Mouse (Mus musculus) hindbrain, embryonic 10.5 days (tissue): Measurements from ENCODE around the gene Kcnk13. TPM values are rescaled to one million over a fixed set of nuclear protein-coding genes. Genes with fewer than 3 reads are reported as not detected.

Experiments
- DNase-seq: peaks from one replicate; pipeline ENCODE4 v3.0.0-alpha.2; 2017; ENCODE audit warnings: low spot score
- H3K27ac ChIP-seq: fragments of 300-500 bp; sonication (generic); 2 replicates; pipeline ENCODE4 v1.5.1; 2016; ENCODE audit warnings: mild to moderate bottlenecking, moderate library complexity
- H3K27me3 ChIP-seq: fragments of 300-500 bp; sonication (generic); 2 replicates; pipeline ENCODE4 v1.6.1; 2016; ENCODE audit warnings: mild to moderate bottlenecking; ENCODE audit not compliant: poor library complexity, insufficient read depth, severe bottlenecking
- H3K36me3 ChIP-seq: fragments of 300-500 bp; sonication (generic); 2 replicates; pipeline ENCODE4 v1.6.1; 2016; ENCODE audit warnings: mild to moderate bottlenecking, moderate library complexity
- H3K4me1 ChIP-seq: fragments of 300-500 bp; sonication (generic); replicated peaks from 2 replicates; pipeline ENCODE4 v1.6.1; 2016; ENCODE audit warnings: mild to moderate bottlenecking
- H3K4me3 ChIP-seq: fragments of 300-500 bp; sonication (generic); 2 replicates; pipeline ENCODE4 v1.5.1; 2016; ENCODE audit warnings: mild to moderate bottlenecking, moderate library complexity
- H3K9me3 ChIP-seq: fragments of 300-500 bp; sonication (generic); 2 replicates; pipeline ENCODE4 v1.6.1; 2016; ENCODE audit warnings: mild to moderate bottlenecking, moderate library complexity
- WGBS: fragments of 180-500 bp; shearing (Covaris S2); methylation state at CpG from one replicate; pipeline ENCODE4 v1.1.7; 2016; 5-methylcytosine and 5-hydroxymethylcytosine counted together
- polyA plus RNA-seq: library from polyadenylated mRNA; unstranded; fragments of >200 nt; fragmentation: Nextera tagmentation; extraction: Ambion mirVana; gene quantifications from 2 replicates; pipeline ENCODE4 v1.2.1, GENCODE M21; 2016

The Kcnk13 gene
- polyA plus RNA-seq, 1 experiment from 2014 or later: 0.13 TPM

GRCm38 (mm10) chr12:99940704-99941103 lies 23.6 kb upstream of the Kcnk13 start:
- WGBS: 86% methylated on average over 7 of the region's 7 CpGs
- H3K4me3 ChIP-seq: no peak overlapping the region
- DNase-seq: no peak
- peaks cover 68% of the 10 kb centered on the region for H3K36me3 ChIP-seq
- no peaks in the 10 kb centered on the region for H3K4me1 ChIP-seq
- H3K9me3 ChIP-seq: no peaks in the 10 kb centered on the region
- H3K27me3 ChIP-seq: no peaks in the 10 kb centered on the region
- no peak overlapping the region for H3K27ac ChIP-seq

- Histone ChIP-seq H3K9me3 (no peaks in the 10 kb centered on the region), H3K36me3 (peaks cover 68% of the 10 kb centered on the region), H3K27ac (no peak overlapping the region), H3K4me1 (no peaks in the 10 kb centered on the region), H3K27me3 (no peaks in the 10 kb centered on the region), H3K4me3 (no peak overlapping the region)
- 85% methylated on average over 8 of the region's 8 CpGs for WGBS
- DNase-seq: no peak
Measured at GRCm38 (mm10) chr12:99942441-99942840, 21.9 kb upstream of the Kcnk13 start.

GRCm38 (mm10) chr12:99952928-99953327 lies 11.4 kb upstream of the Kcnk13 start:
- WGBS: 55% methylated on average over 7 of the region's 7 CpGs
- Histone ChIP-seq H3K4me1 (no peaks in the 10 kb centered on the region), H3K9me3 (no peaks in the 10 kb centered on the region), H3K27ac (no peak overlapping the region), H3K27me3 (no peaks in the 10 kb centered on the region), H3K4me3 (no peak overlapping the region), H3K36me3 (peaks cover 45% of the 10 kb centered on the region)
- DNase-seq: peak; percentile 44

GRCm38 (mm10) chr12:99956411-99956810 lies 7.9 kb upstream of the Kcnk13 start:
- Histone ChIP-seq H3K27me3 (peaks cover 10% of the 10 kb centered on the region; the same call in 1 of the 2 replicates), H3K36me3 (peaks cover 26% of the 10 kb centered on the region), H3K4me3 (no peak overlapping the region), H3K9me3 (no peaks in the 10 kb centered on the region), H3K4me1 (peaks cover 14% of the 10 kb centered on the region), H3K27ac (no peak overlapping the region)
- WGBS: 80% methylated on average over 7 of the region's 7 CpGs
- DNase-seq: no peak

- WGBS: 66% methylated on average over 9 of the region's 9 CpGs
- no peak for DNase-seq
- Histone ChIP-seq H3K9me3 (no peaks in the 10 kb centered on the region), H3K27ac (no peak overlapping the region), H3K4me1 (peaks cover 14% of the 10 kb centered on the region), H3K4me3 (no peak overlapping the region), H3K36me3 (peaks cover 14% of the 10 kb centered on the region), H3K27me3 (peaks cover 17% of the 10 kb centered on the region)
Measured at GRCm38 (mm10) chr12:99958068-99959060, 5.9 kb upstream of the Kcnk13 start.

GRCm38 (mm10) chr12:99959291-99959690 lies 5.0 kb upstream of the Kcnk13 start:
- Histone ChIP-seq H3K4me3 (no peak overlapping the region), H3K4me1 (peaks cover 16% of the 10 kb centered on the region), H3K27ac (no peak overlapping the region), H3K36me3 (peaks cover 14% of the 10 kb centered on the region), H3K9me3 (no peaks in the 10 kb centered on the region), H3K27me3 (peaks cover 27% of the 10 kb centered on the region)
- no peak for DNase-seq

GRCm38 (mm10) chr12:99959930-99960329 lies 4.4 kb upstream of the Kcnk13 start:
- WGBS: 40% methylated on average over 10 of the region's 10 CpGs
- Histone ChIP-seq H3K4me1 (peaks cover 22% of the 10 kb centered on the region), H3K36me3 (peaks cover 14% of the 10 kb centered on the region), H3K9me3 (no peaks in the 10 kb centered on the region), H3K27me3 (peaks cover 33% of the 10 kb centered on the region), H3K4me3 (no peak overlapping the region), H3K27ac (no peak overlapping the region)
- DNase-seq: no peak

GRCm38 (mm10) chr12:99960675-99961074 lies 3.6 kb upstream of the Kcnk13 start:
- no peak overlapping the region for H3K4me3 ChIP-seq
- DNase-seq: no peak
- H3K27ac ChIP-seq: no peak overlapping the region
- peaks cover 40% of the 10 kb centered on the region for H3K27me3 ChIP-seq
- H3K9me3 ChIP-seq: no peaks in the 10 kb centered on the region
- WGBS: 89% methylated on average over 7 of the region's 7 CpGs
- H3K36me3 ChIP-seq: peaks cover 10% of the 10 kb centered on the region
- H3K4me1 ChIP-seq: peaks cover 30% of the 10 kb centered on the region

GRCm38 (mm10) chr12:99965203-99966115 lies 1.2 kb downstream of the Kcnk13 start:
- Histone ChIP-seq H3K27ac (peak overlapping the region; percentile 50), H3K27me3 (peaks cover 80% of the 10 kb centered on the region), H3K4me1 (peaks cover 31% of the 10 kb centered on the region), H3K36me3 (no peaks in the 10 kb centered on the region), H3K9me3 (no peaks in the 10 kb centered on the region), H3K4me3 (peak overlapping the region; percentile 57)
- under 1% methylated on average over 77 of the region's 77 CpGs for WGBS
- DNase-seq: peak; percentile 56

GRCm38 (mm10) chr12:99966116-99966770 lies 1.9 kb downstream of the Kcnk13 start:
- Histone ChIP-seq H3K4me3 (peak overlapping the region; percentile 57), H3K9me3 (no peaks in the 10 kb centered on the region), H3K4me1 (peaks cover 31% of the 10 kb centered on the region), H3K27ac (peak overlapping the region; percentile 5; the same call in 1 of the 2 replicates), H3K27me3 (peaks cover 74% of the 10 kb centered on the region), H3K36me3 (no peaks in the 10 kb centered on the region)
- 3% methylated on average over 25 of the region's 25 CpGs for WGBS
- DNase-seq: peak; percentile 44

- Histone ChIP-seq H3K4me1 (peaks cover 31% of the 10 kb centered on the region), H3K9me3 (no peaks in the 10 kb centered on the region), H3K27ac (no peak overlapping the region), H3K27me3 (peaks cover 74% of the 10 kb centered on the region), H3K4me3 (peak overlapping the region; percentile 6; the same call in 1 of the 2 replicates), H3K36me3 (no peaks in the 10 kb centered on the region)
- peak; percentile 23 for DNase-seq
- 15% methylated on average over 12 of the region's 12 CpGs for WGBS
Measured at GRCm38 (mm10) chr12:99966881-99967363, 2.6 kb downstream of the Kcnk13 start.

- Histone ChIP-seq H3K27ac (no peak overlapping the region), H3K27me3 (peaks cover 51% of the 10 kb centered on the region), H3K4me3 (no peak overlapping the region), H3K4me1 (peaks cover 23% of the 10 kb centered on the region), H3K9me3 (0 out of 2 replicates have a peak, but pooled peaks cover 4% of the 10 kb centered on the region), H3K36me3 (no peaks in the 10 kb centered on the region)
- WGBS: 77% methylated on average over 4 of the region's 4 CpGs
- no peak for DNase-seq
Measured at GRCm38 (mm10) chr12:99969906-99970305, 5.6 kb downstream of the Kcnk13 start.
